Mouse (Mus musculus): Measurements from ENCODE around the gene Fam171b.

Gene Fam171b

GRCm38 (mm10) chr2:83856236-83856635 lies 43.8 kb downstream of the Fam171b start:
- in situ Hi-C loops (cut with MboI; ENCODE audit: low sequenced_read_pairs) = no loop called here

DNA sequence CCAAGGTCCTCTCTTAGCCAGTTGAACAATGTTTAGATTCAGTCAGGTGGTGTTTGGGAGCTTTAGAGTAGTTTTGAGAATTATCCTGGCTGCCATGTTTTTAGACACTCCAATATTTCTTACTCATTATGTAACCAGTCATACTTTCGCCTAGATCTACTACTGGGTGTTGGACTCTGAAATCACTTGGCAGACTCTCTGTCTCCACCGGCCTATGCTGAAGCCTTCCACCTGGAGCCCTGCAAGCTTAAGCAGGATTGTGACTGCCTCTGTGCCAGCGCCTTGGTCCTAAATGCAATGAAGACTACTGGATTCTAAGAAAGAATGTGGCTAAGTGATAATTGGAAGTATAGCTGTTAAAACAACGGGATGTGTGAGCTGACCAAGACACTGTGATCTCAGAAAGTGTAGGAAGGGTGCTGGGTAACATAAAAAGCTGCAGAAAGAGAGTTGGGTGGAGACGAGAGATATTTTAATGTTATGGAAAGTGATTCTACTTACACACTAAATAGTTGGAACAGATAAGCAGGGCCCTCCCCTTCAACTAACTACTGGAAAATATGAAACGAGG lies 71.5 kb downstream of the Fam171b start:
- in situ Hi-C loops (cut with MboI; ENCODE audit: low sequenced_read_pairs) = no loop called here

- in situ Hi-C loops (cut with MboI; ENCODE audit: low sequenced_read_pairs) = no loop called here
Observed at GRCm38 (mm10) chr2:83893701-83894100, 81.3 kb downstream of the Fam171b start.

DNA sequence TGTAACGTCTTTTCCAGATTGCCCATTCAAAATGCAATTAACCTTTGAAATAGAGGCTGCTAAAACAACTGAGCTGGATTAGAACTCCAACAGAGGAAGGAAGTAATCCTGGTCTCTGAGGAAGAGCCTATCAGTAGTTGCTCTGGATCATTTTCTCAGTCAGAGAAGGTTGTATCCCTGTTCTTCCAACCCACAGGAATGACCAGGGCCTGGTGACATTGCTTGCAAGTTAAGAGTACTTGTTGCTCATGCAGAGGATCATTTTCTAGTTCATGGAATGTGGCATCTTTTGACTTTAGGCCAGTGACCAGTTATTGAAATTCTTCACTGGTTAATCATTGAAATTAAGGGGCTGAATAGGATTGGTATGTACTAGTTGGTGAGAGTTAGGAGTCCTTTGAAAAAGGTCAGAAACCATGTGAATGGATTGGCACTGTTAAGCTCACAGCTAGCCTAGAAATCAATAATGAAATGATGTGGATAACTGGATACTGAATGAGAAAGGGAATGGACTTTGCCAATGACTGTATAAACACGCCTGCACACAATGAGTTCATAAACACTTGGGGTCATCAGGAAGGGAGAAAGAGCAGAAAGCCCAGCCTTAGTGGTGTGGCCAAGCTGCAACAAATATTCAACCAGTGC lies 89.6 kb downstream of the Fam171b start:
- in situ Hi-C loops (cut with MboI; ENCODE audit: low sequenced_read_pairs) = no loop called here

DNA sequence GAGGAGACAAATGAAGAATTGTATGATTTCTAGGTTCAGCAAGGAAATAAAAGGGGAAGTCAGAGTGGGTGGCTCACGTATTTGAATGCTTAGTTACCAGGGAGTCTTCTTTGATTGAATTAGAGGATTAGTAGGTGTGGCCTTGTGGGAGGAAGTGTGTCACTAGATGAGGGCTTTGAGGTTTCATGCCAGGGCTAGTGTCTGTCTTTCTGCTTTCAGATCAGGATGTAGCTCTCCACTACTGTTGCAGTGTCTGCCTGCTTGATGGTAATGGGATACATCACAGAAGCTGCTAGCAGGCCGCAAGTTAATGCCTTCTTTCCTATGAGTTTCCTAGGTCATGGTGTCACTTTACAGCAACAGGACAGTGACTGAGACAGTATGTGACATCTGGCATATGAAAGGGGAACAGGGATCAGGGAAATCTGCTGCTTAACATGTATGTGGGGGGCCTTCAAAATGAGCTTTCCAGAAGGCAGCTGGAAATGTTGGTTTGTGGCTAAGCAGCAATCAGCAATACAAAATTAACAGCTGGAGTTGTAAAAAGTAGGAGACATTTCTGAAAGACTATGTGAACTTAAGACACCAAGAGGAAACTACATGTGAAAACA lies 117.1 kb downstream of the Fam171b start:
- in situ Hi-C loops (cut with MboI; ENCODE audit: low sequenced_read_pairs) = no loop called here

All from CH12F3 (cell line).